Mouse (Mus musculus) olfactory bulb, adult 2 months (tissue): ENCODE results near the gene Gm10282.

Experiments used
- CTCF ChIP-seq: fragments of 200-500 bp; IDR thresholded peaks from 2 replicates; pipeline ENCODE4 v1.5.1; 2012; ENCODE audit warnings: low read depth, mild to moderate bottlenecking, low read length, moderate library complexity; ENCODE audit not compliant: insufficient read depth
- POLR2A ChIP-seq: fragments of 200-500 bp; IDR thresholded peaks from 2 replicates; pipeline ENCODE4 v1.6.1; 2012; ENCODE audit warnings: mild to moderate bottlenecking, low read depth, low read length, moderate library complexity; ENCODE audit not compliant: insufficient read depth

GRCm38 (mm10) chr8:72289051-72289450 lies 16.0 kb downstream of the Gm10282 start:
- TF ChIP-seq CTCF = no peak
- no peak for TF ChIP-seq POLR2A
